Mouse (Mus musculus) lung, embryonic 15.5 days (tissue): ENCODE data around the gene Trmt6. TPM values are rescaled to one million over a fixed set of nuclear protein-coding genes. Genes with fewer than 3 reads are reported as not detected.

Experiments used
- ATAC-seq: fragments of 200-750 bp; cut with Nextera tagmentation; 2 replicates; pipeline ENCODE4 v1.8.0; 2017; ENCODE audit warnings: moderate number of reproducible peaks, borderline replicate concordance; ENCODE audit not compliant: low FRiP score, low TSS enrichment; ENCODE audit errors: extremely low read depth
- H3K27ac ChIP-seq: fragments of 300-500 bp; sonication (generic); 2 replicates; pipeline ENCODE4 v1.5.1; 2015; ENCODE audit warnings: moderate library complexity, mild to moderate bottlenecking, inconsistent platforms
- H3K27me3 ChIP-seq: fragments of 300-500 bp; sonication (generic); 2 replicates; pipeline ENCODE4 v1.6.1; 2015; ENCODE audit warnings: inconsistent platforms
- H3K36me3 ChIP-seq: fragments of 300-500 bp; sonication (generic); 2 replicates; pipeline ENCODE4 v1.6.1; 2015; ENCODE audit warnings: inconsistent platforms
- H3K4me1 ChIP-seq: fragments of 300-500 bp; sonication (generic); 2 replicates; pipeline ENCODE4 v1.6.1; 2015; ENCODE audit warnings: inconsistent platforms
- H3K4me2 ChIP-seq: fragments of 300-500 bp; sonication (generic); 2 replicates; pipeline ENCODE4 v1.6.1; 2015; ENCODE audit warnings: inconsistent platforms, mild to moderate bottlenecking, moderate library complexity
- H3K4me3 ChIP-seq: fragments of 300-500 bp; sonication (generic); 2 replicates; pipeline ENCODE4 v1.5.1; 2015; ENCODE audit warnings: mild to moderate bottlenecking, inconsistent platforms
- H3K9ac ChIP-seq: fragments of 300-500 bp; sonication (generic); 2 replicates; pipeline ENCODE4 v1.6.1; 2015; ENCODE audit warnings: inconsistent platforms
- H3K9me3 ChIP-seq: fragments of 300-500 bp; sonication (generic); 2 replicates; pipeline ENCODE4 v1.6.1; 2016; ENCODE audit warnings: inconsistent platforms
- WGBS: fragments of 180-500 bp; shearing (Covaris S2); methylation state at CpG from one replicate; pipeline ENCODE4 v1.1.7; 2015; 5-methylcytosine and 5-hydroxymethylcytosine counted together
- polyA plus RNA-seq: library from polyadenylated mRNA; unstranded; fragments of >200 nt; fragmentation: Nextera tagmentation; extraction: Ambion mirVana; gene quantifications from 2 replicates; pipeline ENCODE4 v1.2.1, GENCODE M21; 2015

Gene Trmt6
- polyA plus RNA-seq: 24.6 and 26.4 TPM in 2 replicates

GRCm38 (mm10) chr2:132815608-132816314 lies at the start of gene Trmt6, which contains the start of gene Mcm8:
Gene Trmt6 (minus strand): TSS chr2:132816055.
Gene Mcm8 (plus strand): TSS chr2:132816141.
- Histone ChIP-seq H3K9ac (peak within 1 kb of the TSS; percentile 80), H3K36me3 (peaks cover 9% of the 10 kb centered on the region), H3K27me3 (no peaks in the 10 kb centered on the region), H3K27ac (peak within 1 kb of the TSS; percentile 80), H3K4me2 (peak within 1 kb of the TSS; percentile 76), H3K4me3 (peak within 1 kb of the TSS; percentile 86), H3K4me1 (peaks cover 18% of the 10 kb centered on the region), H3K9me3 (no peaks in the 10 kb centered on the region)
- under 1% methylated on average over 59 of the region's 59 CpGs for WGBS
- ATAC-seq: peak; percentile 100

DNA sequence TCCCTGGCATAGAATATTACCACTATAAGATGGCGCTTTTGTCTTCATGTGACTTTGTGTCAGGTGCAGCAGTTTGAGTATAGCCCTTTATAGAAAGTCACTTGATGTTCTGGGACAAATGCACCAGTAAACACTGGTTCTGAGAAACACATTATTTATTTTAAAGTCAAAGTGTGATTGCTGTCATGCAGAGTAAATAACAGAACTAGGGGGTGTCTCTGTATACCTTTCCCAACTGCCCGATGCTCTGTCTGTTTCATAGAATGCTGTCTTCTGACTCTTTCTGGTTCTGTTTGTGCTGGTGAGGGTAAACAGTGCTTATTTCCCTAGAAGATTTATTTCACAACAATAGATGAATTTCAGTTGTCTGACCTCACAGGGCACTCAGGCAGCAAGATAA lies 47.5 kb upstream of the Trmt6 start:
- no peak overlapping the region for H3K4me3 ChIP-seq
- H3K27ac ChIP-seq: no peak overlapping the region
- no peaks in the 10 kb centered on the region for H3K4me1 ChIP-seq
- H3K9ac ChIP-seq: no peak overlapping the region
- peaks cover 18% of the 10 kb centered on the region for H3K36me3 ChIP-seq
- no peak for ATAC-seq
- WGBS: 83% methylated on average over 2 of the region's 2 CpGs
- no peaks in the 10 kb centered on the region for H3K27me3 ChIP-seq
- H3K9me3 ChIP-seq: no peaks in the 10 kb centered on the region
- H3K4me2 ChIP-seq: no peak overlapping the region

DNA sequence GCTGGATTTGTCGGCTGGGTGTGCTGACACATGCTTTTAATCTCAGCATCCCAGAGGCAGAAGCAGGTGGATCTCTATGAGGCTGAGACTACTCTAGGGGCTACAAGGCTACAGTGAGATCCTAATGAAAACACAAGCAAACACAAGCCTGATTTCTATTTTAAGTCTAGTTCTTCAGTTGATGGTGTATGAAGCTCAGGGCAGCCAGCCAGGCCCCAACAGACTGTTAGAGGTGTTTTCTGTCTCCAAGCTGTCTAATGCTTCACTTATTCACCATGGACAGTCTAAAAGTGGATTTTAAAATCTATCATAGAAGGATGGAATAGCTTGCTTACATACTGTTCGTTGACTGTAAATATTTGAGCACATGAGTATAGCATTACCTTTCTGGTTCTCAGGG lies 45.6 kb upstream of the Trmt6 start:
- H3K9ac ChIP-seq: no peak overlapping the region
- H3K4me3 ChIP-seq: no peak overlapping the region
- H3K9me3 ChIP-seq: no peaks in the 10 kb centered on the region
- peaks cover 9% of the 10 kb centered on the region; the same call in 1 of the 2 replicates for H3K36me3 ChIP-seq
- no peak overlapping the region for H3K4me2 ChIP-seq
- no peak overlapping the region for H3K27ac ChIP-seq
- no peaks in the 10 kb centered on the region for H3K4me1 ChIP-seq
- ATAC-seq: no peak
- H3K27me3 ChIP-seq: no peaks in the 10 kb centered on the region
- WGBS: 90% methylated on average over 2 of the region's 2 CpGs

DNA sequence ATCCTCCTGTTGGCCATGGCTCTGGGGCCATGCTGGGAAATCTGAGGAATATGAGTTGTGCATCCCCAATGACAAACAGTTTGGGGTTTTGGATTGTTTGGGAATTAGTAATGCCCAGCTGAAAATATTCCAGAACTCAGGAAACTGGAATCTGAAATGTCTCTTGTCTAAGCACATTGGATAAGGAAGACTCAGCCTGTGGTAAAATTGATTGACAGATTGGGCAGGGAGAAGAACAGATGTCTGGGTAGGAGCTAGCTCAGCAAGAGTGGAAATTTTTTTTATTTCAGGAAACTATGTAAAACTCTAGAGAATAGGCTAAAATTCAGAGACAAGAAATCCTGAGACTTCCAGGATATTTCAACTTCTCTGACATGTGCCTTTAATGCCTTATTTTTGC lies 44.6 kb upstream of the Trmt6 start:
- Histone ChIP-seq H3K4me3 (no peak overlapping the region), H3K9ac (no peak overlapping the region), H3K4me1 (no peaks in the 10 kb centered on the region), H3K27me3 (no peaks in the 10 kb centered on the region), H3K9me3 (no peaks in the 10 kb centered on the region), H3K4me2 (no peak overlapping the region), H3K36me3 (peaks cover 6% of the 10 kb centered on the region; the same call in 1 of the 2 replicates), H3K27ac (no peak overlapping the region)
- no peak for ATAC-seq

DNA sequence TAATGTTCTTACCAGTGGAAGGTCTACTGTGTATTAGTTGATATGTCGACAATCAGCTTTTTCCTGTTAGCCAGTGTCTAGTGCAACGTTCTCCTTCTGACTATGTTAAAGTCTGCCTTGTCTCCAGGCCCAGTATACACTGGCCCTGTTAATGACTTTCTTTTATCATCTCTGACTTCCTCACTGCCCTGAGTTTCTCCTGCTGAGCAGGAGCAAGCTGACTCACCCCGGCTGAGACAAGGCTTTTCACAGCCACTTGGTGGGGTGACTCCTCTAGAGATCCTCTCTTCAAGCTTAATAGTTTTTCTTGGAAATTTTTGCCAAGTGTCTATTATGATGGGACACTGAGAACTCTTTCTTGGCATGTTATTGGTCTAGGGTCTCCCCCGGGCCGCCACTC lies 40.5 kb upstream of the Trmt6 start:
- H3K4me1 ChIP-seq: no peaks in the 10 kb centered on the region
- H3K9ac ChIP-seq: no peak overlapping the region
- H3K36me3 ChIP-seq: peaks cover 5% of the 10 kb centered on the region; the same call in 1 of the 2 replicates
- no peak overlapping the region for H3K27ac ChIP-seq
- 73% methylated on average over 5 of the region's 5 CpGs for WGBS
- H3K27me3 ChIP-seq: no peaks in the 10 kb centered on the region
- H3K9me3 ChIP-seq: no peaks in the 10 kb centered on the region
- H3K4me2 ChIP-seq: no peak overlapping the region
- no peak overlapping the region for H3K4me3 ChIP-seq
- no peak for ATAC-seq

DNA sequence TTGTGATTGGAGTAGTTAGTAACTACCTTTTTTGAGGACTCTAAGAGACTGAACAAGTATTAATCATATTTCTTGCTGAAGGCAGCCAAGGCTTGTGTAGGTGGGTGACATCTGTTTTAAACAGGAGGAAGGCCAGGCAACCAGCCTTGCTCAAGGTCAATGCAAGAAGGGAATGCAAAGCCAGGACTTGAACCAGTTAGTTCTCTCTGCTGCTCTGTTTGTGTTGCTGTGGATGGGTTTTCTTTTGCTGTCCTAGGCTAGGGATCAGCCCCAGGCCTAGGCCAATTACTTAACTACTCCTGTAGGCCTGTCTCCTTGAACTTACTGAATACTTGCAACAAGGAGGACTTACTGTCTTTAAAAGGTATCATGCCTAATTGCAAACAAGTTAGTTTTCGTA lies 37.2 kb upstream of the Trmt6 start:
- 88% methylated on average over 1 of the region's 1 CpGs for WGBS
- ATAC-seq: no peak
- Histone ChIP-seq H3K4me2 (no peak overlapping the region), H3K9me3 (no peaks in the 10 kb centered on the region), H3K36me3 (peaks cover 10% of the 10 kb centered on the region; the same call in 1 of the 2 replicates), H3K27me3 (no peaks in the 10 kb centered on the region), H3K4me3 (no peak overlapping the region), H3K4me1 (0 out of 2 replicates have a peak, but pooled peaks cover 4% of the 10 kb centered on the region), H3K27ac (no peak overlapping the region), H3K9ac (no peak overlapping the region)

GRCm38 (mm10) chr2:132849141-132849540 lies 33.3 kb upstream of the Trmt6 start:
- no peak overlapping the region for H3K9ac ChIP-seq
- H3K9me3 ChIP-seq: no peaks in the 10 kb centered on the region
- no peak for ATAC-seq
- no peak overlapping the region for H3K4me2 ChIP-seq
- 88% methylated on average over 6 of the region's 6 CpGs for WGBS
- H3K27ac ChIP-seq: no peak overlapping the region
- peaks cover 10% of the 10 kb centered on the region; the same call in 1 of the 2 replicates for H3K36me3 ChIP-seq
- no peak overlapping the region for H3K4me3 ChIP-seq
- peaks cover 11% of the 10 kb centered on the region for H3K4me1 ChIP-seq
- H3K27me3 ChIP-seq: no peaks in the 10 kb centered on the region

GRCm38 (mm10) chr2:132848361-132848760 lies 32.5 kb upstream of the Trmt6 start:
- no peak overlapping the region for H3K27ac ChIP-seq
- H3K9ac ChIP-seq: 0 out of 2 replicates have a peak overlapping the region, but pooled peaks have one; percentile 88
- H3K36me3 ChIP-seq: peaks cover 10% of the 10 kb centered on the region; the same call in 1 of the 2 replicates
- H3K27me3 ChIP-seq: no peaks in the 10 kb centered on the region
- H3K4me2 ChIP-seq: no peak overlapping the region; the same call in 1 of the 2 replicates
- no peak for ATAC-seq
- no peaks in the 10 kb centered on the region for H3K9me3 ChIP-seq
- peaks cover 11% of the 10 kb centered on the region for H3K4me1 ChIP-seq
- peak overlapping the region; percentile 85; the same call in 1 of the 2 replicates for H3K4me3 ChIP-seq
- WGBS: 89% methylated on average over 4 of the region's 4 CpGs

DNA sequence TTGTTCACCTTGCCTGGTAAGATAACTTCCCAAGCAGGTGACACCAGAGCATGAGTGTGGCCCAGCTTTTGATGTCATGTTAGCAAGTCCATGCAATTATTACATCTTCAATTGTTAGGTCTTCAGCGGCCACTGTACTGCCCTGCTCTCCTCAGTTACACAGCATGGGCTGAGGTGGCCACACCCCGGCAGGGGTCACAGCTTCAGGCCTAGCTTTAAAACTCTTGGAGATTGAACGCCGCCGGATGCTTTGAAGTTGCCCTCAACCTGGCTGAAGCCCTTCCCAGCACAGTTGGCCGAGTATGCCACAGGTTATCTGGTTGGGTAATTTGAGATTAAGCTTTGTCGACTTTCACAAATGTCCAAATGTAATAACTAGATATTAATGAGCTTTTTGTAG lies 31.7 kb upstream of the Trmt6 start:
- WGBS: 23% methylated on average over 7 of the region's 7 CpGs
- H3K9ac ChIP-seq: peak overlapping the region; percentile 88
- H3K4me3 ChIP-seq: peak overlapping the region; percentile 85
- no peak overlapping the region for H3K27ac ChIP-seq
- peak overlapping the region; percentile 67 for H3K4me2 ChIP-seq
- H3K9me3 ChIP-seq: no peaks in the 10 kb centered on the region
- H3K27me3 ChIP-seq: no peaks in the 10 kb centered on the region
- ATAC-seq: no peak
- peaks cover 11% of the 10 kb centered on the region for H3K4me1 ChIP-seq
- peaks cover 10% of the 10 kb centered on the region; the same call in 1 of the 2 replicates for H3K36me3 ChIP-seq

DNA sequence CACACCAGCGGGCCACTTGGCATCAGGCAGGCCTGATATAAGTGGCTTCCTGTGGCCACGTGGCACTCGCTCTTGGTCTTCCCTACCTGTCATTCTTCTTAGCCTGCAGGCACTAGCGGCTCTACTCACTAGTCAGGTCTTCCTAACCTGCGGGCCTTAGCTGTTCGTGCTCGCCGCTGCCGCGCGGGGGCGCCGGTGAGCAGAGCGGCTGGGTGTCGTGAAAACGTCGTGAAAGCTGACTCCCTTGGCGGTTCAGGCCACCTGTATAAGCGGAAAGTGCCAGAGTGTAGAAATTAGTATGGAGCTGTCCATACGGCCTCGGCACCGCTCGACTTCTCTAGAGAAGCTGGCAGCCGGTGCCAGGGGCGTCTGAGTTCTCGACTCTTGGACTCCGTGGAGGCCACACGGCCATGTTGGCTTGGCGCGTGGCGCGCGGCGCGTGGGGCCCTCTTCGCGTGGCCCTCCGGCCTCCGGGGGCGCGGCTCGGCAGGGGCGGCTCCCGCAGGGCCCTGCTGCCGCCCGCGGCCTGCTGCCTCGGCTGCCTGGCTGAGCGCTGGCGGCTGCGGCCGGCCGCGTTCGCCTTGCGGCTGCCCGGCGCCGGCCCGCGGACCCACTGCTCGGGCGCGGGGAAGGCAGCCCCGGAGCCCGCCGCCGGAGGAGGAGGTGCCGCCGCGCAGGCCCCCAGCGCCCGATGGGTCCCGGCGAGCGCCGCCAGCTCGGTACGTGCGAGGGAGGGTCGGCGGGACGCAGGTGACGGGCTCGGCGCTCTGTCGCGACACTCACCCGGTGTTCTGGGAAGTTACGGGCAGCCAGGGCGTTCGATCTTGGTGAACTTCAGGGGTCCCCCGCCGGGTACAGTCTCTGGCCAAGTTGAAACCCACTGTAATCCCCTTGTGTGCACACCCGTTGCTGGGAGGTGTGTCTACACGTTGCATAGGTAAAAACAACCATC lies 30.8 kb upstream of the Trmt6 start, which contains the start of gene Crls1:
Crls1 (plus strand) TSS at position 260 of the 952 bp plus-strand sequence.
- Histone ChIP-seq H3K27me3 (no peaks in the 10 kb centered on the region), H3K4me1 (peaks cover 11% of the 10 kb centered on the region), H3K9me3 (no peaks in the 10 kb centered on the region), H3K4me2 (peak within 1 kb of the TSS; percentile 67), H3K36me3 (peaks cover 12% of the 10 kb centered on the region; the same call in 1 of the 2 replicates), H3K27ac (peak within 1 kb of the TSS; percentile 89), H3K4me3 (peak within 1 kb of the TSS; percentile 85), H3K9ac (peak within 1 kb of the TSS; percentile 88)
- WGBS: under 1% methylated on average over 56 of the region's 96 CpGs
- peak; percentile 86 for ATAC-seq

DNA sequence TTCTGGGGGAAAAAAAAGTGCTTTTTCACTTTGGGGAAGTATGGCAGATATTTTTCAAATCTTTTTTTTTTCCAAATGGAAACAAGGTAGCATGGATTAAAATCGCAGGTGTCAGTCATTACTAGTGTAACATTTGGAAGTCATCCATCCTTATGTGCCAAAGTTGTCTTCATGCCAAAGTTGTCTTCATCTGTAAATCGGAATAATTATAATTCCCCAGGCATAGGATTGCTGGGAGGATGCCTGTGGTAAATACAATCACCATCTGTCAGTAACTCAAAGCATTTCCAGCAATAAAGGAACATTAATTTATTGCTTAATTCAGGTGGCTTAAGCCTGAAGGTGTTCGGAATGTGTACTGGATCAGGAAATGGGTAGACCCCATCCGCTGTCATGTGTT lies 25.2 kb upstream of the Trmt6 start:
- WGBS: 96% methylated on average over 4 of the region's 4 CpGs
- H3K27ac ChIP-seq: no peak overlapping the region
- no peak for ATAC-seq
- no peak overlapping the region for H3K4me3 ChIP-seq
- H3K4me2 ChIP-seq: no peak overlapping the region
- no peaks in the 10 kb centered on the region for H3K9me3 ChIP-seq
- H3K9ac ChIP-seq: no peak overlapping the region
- no peaks in the 10 kb centered on the region for H3K4me1 ChIP-seq
- H3K27me3 ChIP-seq: no peaks in the 10 kb centered on the region
- peaks cover 29% of the 10 kb centered on the region; the same call in 1 of the 2 replicates for H3K36me3 ChIP-seq
